Mouse (Mus musculus) hindbrain, postnatal 0 days (tissue): ENCODE results near the gene Cadm1. TPM values are rescaled to one million over a fixed set of nuclear protein-coding genes. Genes with fewer than 3 reads are reported as not detected.

Experiments
- ATAC-seq: fragments of 200-750 bp; cut with Nextera tagmentation; 2 replicates; pipeline ENCODE4 v1.8.0; 2017; ENCODE audit warnings: mild to moderate bottlenecking, moderate TSS enrichment, moderate library complexity
- DNase-seq: peaks from one replicate; pipeline ENCODE4 v3.0.0-alpha.2; 2015; ENCODE audit warnings: low spot score
- H3K27ac ChIP-seq: fragments of 300-500 bp; sonication (generic); 2 replicates; pipeline ENCODE4 v1.5.1; 2014; ENCODE audit warnings: mild to moderate bottlenecking
- H3K27me3 ChIP-seq: fragments of 300-500 bp; sonication (generic); 2 replicates; pipeline ENCODE4 v1.6.1; 2014; ENCODE audit warnings: low read length, mixed read lengths; ENCODE audit not compliant: insufficient read depth
- H3K36me3 ChIP-seq: fragments of 300-500 bp; sonication (generic); 2 replicates; pipeline ENCODE4 v1.6.1; 2014; ENCODE audit warnings: low read length, mixed read lengths; ENCODE audit not compliant: insufficient read depth
- H3K4me1 ChIP-seq: fragments of 300-500 bp; sonication (generic); 2 replicates; pipeline ENCODE4 v1.6.1; 2014; ENCODE audit warnings: antibody characterized with exemption, low read length, mixed read lengths; ENCODE audit not compliant: insufficient read depth
- H3K4me2 ChIP-seq: fragments of 300-500 bp; sonication (generic); 2 replicates; pipeline ENCODE4 v1.6.1; 2014; ENCODE audit warnings: low read depth, mild to moderate bottlenecking, low read length, moderate library complexity, mixed read lengths
- H3K4me3 ChIP-seq: fragments of 300-500 bp; sonication (generic); 2 replicates; pipeline ENCODE4 v1.5.1; 2014; ENCODE audit warnings: low read length
- H3K9ac ChIP-seq: fragments of 300-500 bp; sonication (generic); replicated peaks from 2 replicates; pipeline ENCODE4 v1.6.1; 2014; ENCODE audit warnings: mild to moderate bottlenecking, low read length, moderate library complexity, mixed read lengths
- H3K9me3 ChIP-seq: fragments of 300-500 bp; sonication (generic); 2 replicates; pipeline ENCODE4 v1.6.1; 2016; ENCODE audit warnings: low read length, mixed read lengths
- CTCF ChIP-seq: IDR thresholded peaks from 2 replicates; pipeline ENCODE4 v1.5.1; 2016; ENCODE audit warnings: antibody characterized with exemption, control low read depth, low read depth
- WGBS: fragments of 180-500 bp; shearing (Covaris S2); extraction: QIAGEN DNeasy Blood & Tissue Kit; methylation state at CpG from one replicate; pipeline ENCODE4 v1.1.7; 2014; 5-methylcytosine and 5-hydroxymethylcytosine counted together
- polyA plus RNA-seq: library from polyadenylated mRNA; unstranded; fragments of >200 nt; fragmentation: Nextera tagmentation; extraction: Ambion mirVana; gene quantifications from 2 replicates; pipeline ENCODE4 v1.2.1, GENCODE M21; 2015
- total RNA-seq: library from RNA; depleted of rRNA; stranded (reverse); fragments of >200 nt; gene quantifications from 2 replicates; pipeline ENCODE4 v1.2.3, GENCODE M21; 2014

The Cadm1 gene
- total and polyA plus RNA-seq, 2 experiments from 2014 or later, result 115 to 203 TPM

- no peak for ATAC-seq
- Histone ChIP-seq H3K27ac (no peak overlapping the region), H3K9me3 (no peaks in the 10 kb centered on the region), H3K4me2 (no peak overlapping the region), H3K27me3 (no peaks in the 10 kb centered on the region), H3K4me1 (peaks cover 2% of the 10 kb centered on the region; the same call in 1 of the 2 replicates), H3K9ac (no peak overlapping the region), H3K4me3 (no peak overlapping the region), H3K36me3 (no peaks in the 10 kb centered on the region)
- DNase-seq, result no peak
- TF ChIP-seq CTCF, result no peak
- 71% methylated on average over 7 of the region's 7 CpGs for WGBS
Observed at GRCm38 (mm10) chr9:47857235-47857634, 327.3 kb downstream of the Cadm1 start.

DNA sequence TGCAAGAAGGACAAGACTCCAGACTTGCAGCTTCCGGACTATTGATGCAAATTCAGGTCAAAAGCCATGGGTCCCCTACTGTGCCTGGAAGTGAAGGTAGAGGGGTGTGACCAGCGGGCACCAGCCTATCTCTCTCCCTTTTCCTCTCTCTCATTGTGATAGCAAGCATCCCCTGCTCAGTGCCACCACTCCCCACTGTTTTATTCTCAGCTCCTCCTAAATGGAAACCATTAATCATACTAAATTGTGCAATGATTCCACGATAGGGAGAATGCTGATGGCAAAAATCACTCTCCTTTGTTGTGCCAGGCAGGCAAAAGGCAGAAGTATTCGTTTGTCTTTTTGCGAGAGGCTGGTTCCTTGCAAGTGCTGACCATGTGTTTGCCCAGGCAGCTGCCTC, 328.2 kb downstream of the Cadm1 start:
- ATAC-seq (no peak), DNase-seq (no peak)
- TF ChIP-seq CTCF, result no peak
- no peaks in the 10 kb centered on the region for H3K36me3 ChIP-seq
- H3K27ac ChIP-seq, result no peak overlapping the region
- H3K27me3 ChIP-seq, result no peaks in the 10 kb centered on the region
- H3K9me3 ChIP-seq, result no peaks in the 10 kb centered on the region
- WGBS, result 42% methylated on average over 5 of the region's 5 CpGs
- H3K4me3 ChIP-seq, result no peak overlapping the region
- H3K9ac ChIP-seq, result no peak overlapping the region
- peaks cover 2% of the 10 kb centered on the region; the same call in 1 of the 2 replicates for H3K4me1 ChIP-seq
- no peak overlapping the region for H3K4me2 ChIP-seq

- no peak for TF ChIP-seq CTCF
- no peak overlapping the region for H3K4me2 ChIP-seq
- ATAC-seq (no peak), DNase-seq (no peak)
- H3K4me1 ChIP-seq, result peaks cover 2% of the 10 kb centered on the region; the same call in 1 of the 2 replicates
- no peak overlapping the region for H3K27ac ChIP-seq
- no peak overlapping the region for H3K4me3 ChIP-seq
- no peaks in the 10 kb centered on the region for H3K9me3 ChIP-seq
- WGBS, result 48% methylated on average over 10 of the region's 10 CpGs
- H3K27me3 ChIP-seq, result no peaks in the 10 kb centered on the region
- no peak overlapping the region for H3K9ac ChIP-seq
- no peaks in the 10 kb centered on the region for H3K36me3 ChIP-seq
Observed at GRCm38 (mm10) chr9:47858778-47859395, 328.9 kb downstream of the Cadm1 start.

- H3K9ac ChIP-seq, result no peak overlapping the region
- DNase-seq, result no peak
- no peaks in the 10 kb centered on the region for H3K27me3 ChIP-seq
- no peaks in the 10 kb centered on the region for H3K36me3 ChIP-seq
- no peak overlapping the region for H3K4me2 ChIP-seq
- WGBS, result 85% methylated on average over 3 of the region's 3 CpGs
- no peak for TF ChIP-seq CTCF
- no peak for ATAC-seq
- no peak overlapping the region for H3K27ac ChIP-seq
- no peak overlapping the region for H3K4me3 ChIP-seq
- no peaks in the 10 kb centered on the region for H3K9me3 ChIP-seq
- peaks cover 2% of the 10 kb centered on the region; the same call in 1 of the 2 replicates for H3K4me1 ChIP-seq
Observed at GRCm38 (mm10) chr9:47860994-47861393, 331.0 kb downstream of the Cadm1 start.

GRCm38 (mm10) chr9:47861783-47862182, 331.8 kb downstream of the Cadm1 start:
- DNase-seq (no peak), ATAC-seq (no peak)
- Histone ChIP-seq H3K27me3 (no peaks in the 10 kb centered on the region), H3K4me2 (no peak overlapping the region), H3K9me3 (no peaks in the 10 kb centered on the region), H3K9ac (no peak overlapping the region), H3K36me3 (no peaks in the 10 kb centered on the region), H3K4me1 (peaks cover 2% of the 10 kb centered on the region; the same call in 1 of the 2 replicates), H3K4me3 (no peak overlapping the region), H3K27ac (no peak overlapping the region)
- TF ChIP-seq CTCF, result no peak
- 58% methylated on average over 2 of the region's 2 CpGs for WGBS

DNA sequence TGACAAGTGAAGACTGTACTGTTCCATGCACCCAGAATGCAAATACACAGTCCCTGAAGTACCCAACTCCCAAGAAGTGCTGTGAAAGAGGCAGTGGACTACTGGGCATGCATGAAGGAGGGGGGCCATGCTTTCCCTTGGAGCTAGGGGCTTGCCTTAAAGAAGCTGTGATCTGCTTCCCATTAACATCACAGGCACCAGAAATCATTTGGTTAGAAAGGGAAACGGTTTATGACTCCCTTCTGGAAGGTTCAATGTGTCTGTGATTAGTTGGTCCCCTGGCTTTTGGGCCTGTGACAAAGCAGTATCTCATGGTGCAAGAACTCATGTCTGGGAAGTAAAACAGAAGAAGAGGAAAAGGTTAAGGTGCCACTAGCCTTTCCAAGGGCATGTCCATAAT, 336.0 kb downstream of the Cadm1 start:
- 59% methylated on average over 1 of the region's 1 CpGs for WGBS
- no peak overlapping the region for H3K4me3 ChIP-seq
- no peaks in the 10 kb centered on the region for H3K36me3 ChIP-seq
- no peaks in the 10 kb centered on the region for H3K27me3 ChIP-seq
- no peaks in the 10 kb centered on the region for H3K9me3 ChIP-seq
- H3K9ac ChIP-seq, result no peak overlapping the region
- ATAC-seq, result no peak
- no peaks in the 10 kb centered on the region; the same call in 1 of the 2 replicates for H3K4me1 ChIP-seq
- DNase-seq, result no peak
- H3K4me2 ChIP-seq, result no peak overlapping the region
- no peak overlapping the region for H3K27ac ChIP-seq
- TF ChIP-seq CTCF, result no peak

DNA sequence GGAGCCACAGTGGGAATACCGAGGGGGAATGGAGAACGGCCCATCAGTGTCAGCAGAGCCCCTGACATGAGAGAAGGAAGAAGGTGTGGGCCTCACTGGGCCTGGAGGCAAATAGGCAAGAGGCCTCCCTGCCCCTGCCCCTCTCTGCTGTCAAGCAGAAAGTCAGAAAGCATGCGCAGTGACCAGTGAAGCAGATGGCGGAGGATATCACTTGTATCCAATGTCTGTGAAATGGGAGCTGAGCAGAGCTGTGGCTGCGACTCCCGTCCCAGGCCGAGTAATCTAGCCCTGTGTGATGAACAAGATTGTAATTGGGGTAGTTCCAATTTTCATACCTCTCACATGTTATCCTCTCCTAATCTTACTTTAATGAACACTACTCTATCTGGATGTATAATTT, 337.5 kb downstream of the Cadm1 start:
- Histone ChIP-seq H3K27me3 (no peaks in the 10 kb centered on the region), H3K36me3 (no peaks in the 10 kb centered on the region), H3K9ac (no peak overlapping the region), H3K4me1 (no peaks in the 10 kb centered on the region; the same call in 1 of the 2 replicates), H3K4me3 (no peak overlapping the region), H3K27ac (no peak overlapping the region), H3K4me2 (no peak overlapping the region), H3K9me3 (no peaks in the 10 kb centered on the region)
- DNase-seq, result no peak
- WGBS, result 76% methylated on average over 7 of the region's 7 CpGs
- TF ChIP-seq CTCF, result no peak
- ATAC-seq, result no peak
